Mouse (Mus musculus): ENCODE data around the gene Tmem163.

GRCm38 (mm10) chr1:127677131-127677631, 2.2 kb downstream of the Tmem163 start:
- TF ChIP-seq CTCF (IDR thresholded peaks at IDR 0.05; ENCODE audit: low read depth, low read length) (no peak), POLR2A (IDR thresholded peaks at IDR 0.05; ENCODE audit: extremely low read depth, insufficient read depth, low read length) (no peak)
